Mouse (Mus musculus) olfactory bulb, adult 2 months (tissue): ENCODE results near the gene Nfu1.

Experiments used
- CTCF ChIP-seq: fragments of 200-500 bp; IDR thresholded peaks from 2 replicates; pipeline ENCODE4 v1.5.1; 2012; ENCODE audit warnings: low read depth, mild to moderate bottlenecking, low read length, moderate library complexity; ENCODE audit not compliant: insufficient read depth
- POLR2A ChIP-seq: fragments of 200-500 bp; IDR thresholded peaks from 2 replicates; pipeline ENCODE4 v1.6.1; 2012; ENCODE audit warnings: mild to moderate bottlenecking, low read depth, low read length, moderate library complexity; ENCODE audit not compliant: insufficient read depth

- TF ChIP-seq POLR2A (no peak), CTCF (no peak)
These were observed 63.7 kb downstream of the Nfu1 start for GRCm38 (mm10) chr6:87072759-87073158.
